Mouse (Mus musculus) right cerebral cortex, postnatal 14 days (tissue): ENCODE results near the gene Usp54.
A peak's percentile ranks its signal among the peaks of the same experiment; 100 is the strongest.

Source experiments
- DNase-seq: peaks from one replicate; pipeline ENCODE4 v3.0.0; 2022

Gene Usp54

DNA sequence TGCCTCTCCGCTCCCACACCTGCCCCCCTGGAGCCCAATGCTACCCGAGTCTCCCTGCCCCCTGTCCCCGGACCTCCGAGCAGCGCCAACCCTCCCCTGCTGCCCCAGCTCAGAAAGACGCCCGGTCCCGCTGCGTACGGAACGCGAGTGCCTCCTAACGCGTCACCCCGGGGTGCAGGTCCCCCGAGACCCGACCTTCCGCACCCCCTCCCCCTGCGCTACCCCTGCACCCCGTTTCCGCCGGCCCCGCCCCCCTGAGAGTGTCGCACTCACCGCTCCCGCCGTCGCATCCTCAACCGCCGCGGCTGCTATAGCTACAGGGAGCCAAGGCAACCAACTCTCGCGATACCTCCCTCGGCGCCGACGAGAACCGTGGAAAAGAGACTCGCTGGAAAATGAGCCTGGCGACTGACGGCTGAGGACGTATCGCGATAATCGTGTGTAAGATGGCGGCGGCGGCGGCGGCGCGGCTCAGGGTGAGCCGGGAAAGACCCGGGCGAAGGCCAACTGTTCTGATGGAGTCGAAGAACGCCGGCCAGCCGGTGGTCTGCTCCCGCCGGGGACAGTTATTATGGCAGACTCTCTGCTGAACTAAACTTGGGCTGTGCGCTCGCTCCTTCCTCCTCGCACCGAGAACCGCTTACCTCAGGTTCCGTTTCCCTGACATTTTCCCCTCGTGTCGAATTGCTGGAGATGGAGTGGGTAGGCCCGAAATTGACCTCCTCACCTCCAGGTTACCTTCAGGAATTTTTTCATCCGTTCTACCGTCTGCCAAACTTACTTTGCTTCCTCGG, at the start of gene Usp54:
Usp54 (minus strand) TSS at position 420 of the 794 bp plus-strand sequence.
- peak; percentile 99 for DNase-seq

DNA sequence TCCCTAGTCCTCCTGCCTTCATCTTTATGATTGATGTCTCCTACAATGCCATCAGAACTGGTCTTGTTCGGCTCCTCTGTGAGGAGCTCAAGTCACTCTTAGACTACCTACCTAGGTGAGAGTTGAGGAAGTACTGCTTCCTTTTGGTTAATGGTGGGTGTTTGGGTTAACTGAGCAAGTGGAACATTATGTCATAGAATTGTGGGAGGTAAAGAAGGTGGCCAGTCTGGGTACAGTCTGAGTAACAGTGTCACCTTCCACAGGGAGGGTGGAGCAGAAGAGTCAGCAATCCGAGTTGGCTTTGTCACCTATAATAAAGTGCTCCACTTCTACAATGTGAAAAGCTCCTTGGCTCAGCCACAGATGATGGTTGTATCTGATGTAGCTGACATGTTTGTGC, 48.1 kb upstream of the Usp54 start:
- no peak for DNase-seq

DNA sequence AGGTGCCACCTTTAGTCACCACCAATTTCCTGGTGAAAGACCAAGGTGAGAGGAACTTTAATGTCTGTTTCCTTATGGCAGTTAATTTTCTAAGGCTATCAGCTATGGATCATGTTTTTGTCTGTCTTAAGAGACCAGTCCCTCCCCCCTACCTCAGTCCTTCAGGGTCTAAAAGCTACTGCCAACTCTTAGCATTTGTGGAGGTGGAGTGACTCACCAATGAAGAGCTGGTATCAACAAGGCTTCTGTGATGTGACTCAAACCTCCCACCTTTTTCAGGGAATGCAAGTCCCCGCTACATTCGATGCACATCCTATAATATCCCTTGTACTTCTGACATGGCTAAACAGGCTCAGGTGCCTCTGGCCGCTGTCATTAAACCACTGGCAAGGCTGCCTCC, 45.7 kb upstream of the Usp54 start:
- no peak for DNase-seq

DNA sequence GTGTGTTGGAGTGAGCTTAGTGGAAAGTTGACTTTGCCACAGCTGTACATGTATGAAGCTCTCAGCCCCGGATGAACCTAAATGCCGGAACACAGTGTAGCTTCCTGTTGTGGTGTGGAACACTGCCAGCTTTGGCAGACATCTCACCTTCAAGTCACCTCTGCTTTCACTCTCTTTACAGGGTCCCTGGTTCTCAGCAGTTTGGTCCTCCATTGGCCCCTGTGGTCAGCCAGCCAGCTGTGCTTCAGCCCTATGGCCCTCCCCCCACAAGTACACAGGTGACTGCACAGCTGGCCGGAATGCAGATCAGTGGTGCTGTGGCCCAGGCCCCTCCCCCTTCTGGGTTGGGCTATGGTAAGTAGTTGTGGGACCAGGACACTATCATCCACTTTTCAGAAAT, 41.6 kb upstream of the Usp54 start:
- no peak for DNase-seq

DNA sequence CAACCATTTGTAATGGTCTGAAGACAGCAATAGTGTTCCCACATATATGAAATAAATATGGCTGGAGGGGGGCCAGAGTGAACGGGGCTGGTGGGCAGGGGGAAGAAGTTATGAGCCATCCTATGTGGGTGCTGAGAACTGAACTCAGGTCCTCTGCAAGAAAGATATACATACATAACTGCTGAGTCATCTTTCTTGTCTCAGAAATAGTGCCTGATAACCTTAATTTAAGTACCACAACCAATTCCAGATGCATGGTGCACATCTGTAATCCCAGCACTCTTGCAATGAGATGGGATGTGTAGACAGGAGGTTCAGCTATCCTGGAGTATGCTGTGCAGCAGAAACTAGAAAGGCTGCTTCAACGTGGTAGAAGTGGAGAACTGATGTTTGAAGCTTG, 40.9 kb upstream of the Usp54 start:
- DNase-seq, result no peak

DNA sequence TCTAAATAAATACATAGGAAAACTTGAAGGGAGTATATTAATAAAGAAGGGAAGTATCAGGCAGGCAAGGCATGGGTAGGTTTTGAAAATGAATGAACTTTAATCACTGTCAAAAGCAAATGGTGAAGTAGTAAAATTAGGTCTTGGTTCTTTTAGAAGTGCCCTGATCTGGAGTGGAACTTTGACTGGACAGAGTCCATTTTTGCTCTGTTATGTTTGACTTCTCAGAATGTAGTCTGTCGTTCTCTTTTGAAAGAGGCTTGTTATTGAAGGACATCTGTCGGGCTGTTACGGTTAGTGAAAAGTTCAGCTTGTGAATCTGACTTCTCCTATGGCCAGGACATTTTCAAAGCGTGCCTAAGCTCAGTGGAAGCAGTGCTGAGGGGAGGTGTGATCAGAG, 37.0 kb upstream of the Usp54 start:
- no peak for DNase-seq

DNA sequence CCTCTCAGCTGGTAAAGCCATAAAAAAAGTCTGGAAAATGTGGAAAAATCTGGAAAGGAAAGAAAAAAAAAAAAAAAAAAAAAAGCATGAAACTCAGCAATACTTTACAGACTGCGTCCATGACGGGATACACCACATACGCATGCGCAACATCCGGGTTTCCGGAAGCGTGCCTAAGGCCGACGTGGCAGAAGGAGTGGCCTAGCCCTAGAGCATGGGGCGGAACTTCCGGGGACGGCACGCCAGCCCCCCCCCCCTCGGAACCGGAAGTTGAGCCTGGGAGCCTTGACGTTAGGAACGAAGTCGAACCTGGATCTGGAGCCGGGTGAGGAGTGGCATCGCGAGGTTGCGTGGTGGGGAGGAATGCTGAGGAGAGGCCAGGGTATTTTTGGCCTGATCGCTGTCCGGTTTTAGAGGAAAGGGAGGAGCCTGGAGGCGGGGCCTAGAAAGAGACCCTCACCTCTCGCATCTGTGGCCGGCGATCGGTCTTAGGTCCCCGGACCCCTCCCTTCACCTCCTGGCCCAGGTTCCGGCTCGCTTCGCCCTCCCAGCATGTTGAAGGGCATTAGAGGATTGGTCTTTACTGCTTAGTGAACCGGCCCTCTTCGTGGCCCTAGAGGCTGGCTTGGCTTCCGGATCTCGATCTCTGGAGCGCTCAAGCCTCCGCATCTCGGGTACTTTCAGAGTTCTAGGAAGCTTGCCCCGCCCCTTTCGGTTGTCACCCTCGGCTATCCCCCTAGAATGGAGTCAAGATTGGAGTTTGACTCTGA, 33.4 kb upstream of the Usp54 start, which contains the start of gene Sec24c:
Sec24c (plus strand) TSS at position 245 of the 770 bp plus-strand sequence.
- DNase-seq, result peak; percentile 100

DNA sequence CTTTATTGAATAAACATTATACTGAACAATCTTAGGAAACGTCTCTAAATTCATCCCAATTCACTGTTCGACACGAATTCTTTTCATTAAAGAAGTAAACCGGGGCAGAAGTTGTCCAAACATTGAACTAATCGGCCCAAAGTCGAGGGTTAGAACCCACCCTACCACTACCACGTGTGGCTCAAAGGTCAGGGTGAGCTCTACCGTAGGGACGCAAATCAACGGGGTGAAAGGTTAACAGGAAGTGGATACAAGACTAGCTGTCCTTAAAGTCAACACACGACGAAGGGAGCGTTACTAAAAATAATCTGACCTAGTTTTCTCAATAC, 32.8 kb upstream of the Usp54 start:
- DNase-seq, result no peak

DNA sequence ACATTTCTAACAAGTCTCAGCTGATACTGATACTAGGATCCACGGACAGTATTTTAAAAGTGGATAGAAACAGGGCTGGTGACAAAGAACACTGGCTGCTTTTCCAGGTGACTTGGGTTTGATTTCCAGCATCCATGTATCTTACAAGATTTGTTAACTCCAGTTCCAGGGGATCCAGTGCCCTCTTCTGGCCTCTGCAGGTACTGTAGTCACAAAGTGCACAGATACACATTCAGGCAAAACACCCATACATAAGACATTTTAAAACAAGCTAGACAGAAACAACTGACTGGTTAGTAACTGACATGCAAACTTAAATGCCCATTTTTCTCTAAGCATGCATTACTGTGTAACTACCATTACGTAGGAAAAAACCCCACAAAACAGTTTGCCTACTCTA, 32.1 kb upstream of the Usp54 start:
- DNase-seq, result no peak

DNA sequence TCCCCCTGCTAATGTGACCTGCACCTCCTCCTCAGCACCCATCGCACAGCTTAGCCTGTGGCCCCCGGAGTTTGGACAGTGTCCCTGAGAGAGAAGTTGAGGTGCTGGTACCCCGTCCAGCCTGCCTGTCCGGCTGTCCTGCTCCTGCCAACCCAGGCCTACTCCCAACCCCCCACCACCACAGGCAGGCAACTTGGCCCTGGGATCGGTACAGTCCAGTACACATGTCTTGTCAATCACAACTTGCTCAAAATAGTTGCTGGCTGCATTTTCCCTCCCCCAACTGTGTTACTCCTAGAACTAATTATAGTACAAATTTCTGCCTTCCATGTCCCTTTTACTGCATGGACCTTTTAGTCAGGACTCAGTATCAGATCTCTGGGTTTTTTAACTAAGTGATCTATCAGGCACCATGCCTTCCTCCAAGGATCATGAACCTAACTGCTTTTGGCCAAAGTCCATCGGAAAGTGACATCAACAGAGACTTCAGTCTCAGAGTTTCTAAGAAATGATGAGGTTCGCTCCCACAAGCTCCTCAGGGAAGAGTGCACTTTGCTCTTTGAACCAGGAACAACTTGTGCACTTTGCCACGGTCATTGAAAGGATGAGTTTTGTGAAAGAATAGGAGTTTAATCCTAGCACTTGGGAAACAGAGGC, 27.4 kb upstream of the Usp54 start, which contains the start of gene Synpo2l:
Synpo2l (minus strand) TSS at position 201 of the 657 bp plus-strand sequence.
- DNase-seq, result no peak

DNA sequence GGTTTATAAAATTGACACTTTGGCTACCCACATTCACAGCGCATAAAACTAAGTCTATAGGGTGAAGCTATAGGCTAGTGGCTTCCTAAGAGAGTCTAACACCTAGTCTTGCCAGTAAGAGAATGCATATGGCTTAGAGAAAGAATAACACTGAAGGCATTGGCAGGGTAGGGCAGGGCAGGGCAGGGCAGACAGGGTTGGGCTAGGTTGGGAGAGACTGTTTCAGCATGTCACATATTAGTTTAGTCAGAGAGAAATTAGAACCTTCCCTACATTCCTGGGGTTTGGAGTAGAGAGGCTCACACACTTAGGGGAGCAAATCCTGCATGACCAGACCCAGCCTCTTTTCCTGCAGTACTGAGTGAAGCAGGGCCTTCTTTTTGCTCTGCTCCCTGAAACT, 26.6 kb upstream of the Usp54 start:
- no peak for DNase-seq

DNA sequence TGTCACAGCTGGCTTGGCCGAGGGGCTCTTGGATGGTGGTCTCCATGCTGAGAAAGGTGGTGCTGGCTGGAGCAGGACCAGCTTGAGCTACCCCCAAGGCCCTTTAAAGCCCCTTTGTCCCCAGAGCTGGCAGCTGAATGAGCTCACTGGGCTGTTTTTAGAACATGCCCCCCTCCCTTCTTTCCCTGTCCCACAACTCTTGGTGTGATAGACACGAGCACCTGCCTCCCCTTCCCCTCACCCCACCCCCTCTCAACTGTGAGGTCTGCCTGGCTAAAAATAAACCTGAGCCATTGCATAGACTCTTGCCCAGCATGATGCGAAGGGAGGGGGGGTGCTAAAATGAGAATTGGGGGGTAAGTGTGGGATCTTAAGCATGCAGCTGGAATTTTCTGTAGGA, 23.6 kb upstream of the Usp54 start:
- no peak for DNase-seq

DNA sequence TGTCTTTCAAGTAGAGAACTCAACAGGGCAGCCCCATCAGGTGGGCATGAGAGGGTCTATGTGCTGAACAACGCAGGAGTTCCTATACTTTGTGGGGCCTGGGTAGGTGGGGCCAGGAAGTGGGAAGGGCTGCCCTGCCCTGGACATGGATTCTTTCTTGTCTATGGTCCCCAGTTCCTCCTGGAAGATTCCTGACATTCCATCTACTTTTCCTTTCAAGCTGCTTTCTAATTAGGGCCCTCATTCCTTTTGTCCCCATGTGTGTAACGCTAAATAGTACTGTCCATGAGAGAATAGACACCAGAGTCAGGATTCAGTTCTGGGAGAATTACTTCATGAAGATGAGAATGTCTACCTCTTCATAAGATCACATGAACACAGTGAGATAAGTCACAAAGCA, 22.7 kb upstream of the Usp54 start:
- DNase-seq, result no peak

DNA sequence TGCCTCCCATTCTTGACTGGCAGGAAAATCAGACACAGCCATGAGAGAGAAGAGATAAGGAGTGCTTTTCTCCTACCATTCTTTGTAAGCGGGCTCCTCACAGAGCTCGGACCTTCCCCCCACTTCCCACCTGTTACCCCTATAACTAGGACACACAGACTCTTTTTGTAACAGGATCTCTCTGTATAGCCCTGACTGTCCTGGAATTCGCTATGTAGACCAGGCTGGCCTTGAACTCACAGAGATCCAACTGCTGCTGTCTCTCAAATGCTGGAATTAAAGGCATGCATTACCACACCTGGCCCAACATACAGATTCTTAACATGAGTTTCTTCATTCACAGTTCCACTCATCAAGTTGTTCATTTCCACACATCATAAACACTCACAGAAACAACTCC, 21.9 kb upstream of the Usp54 start:
- no peak for DNase-seq

DNA sequence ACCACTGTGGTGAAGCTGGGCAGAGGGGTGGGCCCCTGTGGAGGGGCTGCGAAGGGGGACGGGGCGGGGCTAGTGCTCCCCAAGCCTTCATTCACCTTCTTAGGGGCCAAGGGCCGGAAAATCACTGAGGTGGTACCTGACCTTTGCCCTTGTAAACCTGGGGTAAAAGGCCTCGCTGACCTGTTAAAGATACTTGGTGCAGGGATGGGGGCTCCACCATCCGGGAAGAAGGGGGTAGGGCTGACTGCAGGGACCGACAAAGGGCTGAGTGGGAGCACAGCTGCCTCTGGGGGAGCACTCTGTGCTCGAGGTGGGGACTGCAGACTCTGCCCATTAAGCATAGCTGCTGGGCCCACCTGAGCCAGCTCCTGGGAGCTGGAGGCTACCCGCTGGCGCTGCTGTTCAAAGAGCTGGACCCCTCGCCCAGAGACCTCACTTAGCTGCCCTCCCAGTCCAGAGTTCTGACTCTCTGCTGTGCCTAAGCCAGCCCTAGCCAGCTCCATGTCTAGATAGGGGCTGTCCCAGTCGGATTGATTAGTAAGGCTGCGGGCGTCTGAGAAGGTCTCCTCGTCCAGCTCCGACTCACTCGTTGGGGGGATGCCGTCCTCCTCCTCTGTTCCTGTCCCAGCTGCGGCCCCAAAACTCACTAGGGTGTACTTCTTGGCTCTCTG, 20.9 kb upstream of the Usp54 start:
- no peak for DNase-seq

DNA sequence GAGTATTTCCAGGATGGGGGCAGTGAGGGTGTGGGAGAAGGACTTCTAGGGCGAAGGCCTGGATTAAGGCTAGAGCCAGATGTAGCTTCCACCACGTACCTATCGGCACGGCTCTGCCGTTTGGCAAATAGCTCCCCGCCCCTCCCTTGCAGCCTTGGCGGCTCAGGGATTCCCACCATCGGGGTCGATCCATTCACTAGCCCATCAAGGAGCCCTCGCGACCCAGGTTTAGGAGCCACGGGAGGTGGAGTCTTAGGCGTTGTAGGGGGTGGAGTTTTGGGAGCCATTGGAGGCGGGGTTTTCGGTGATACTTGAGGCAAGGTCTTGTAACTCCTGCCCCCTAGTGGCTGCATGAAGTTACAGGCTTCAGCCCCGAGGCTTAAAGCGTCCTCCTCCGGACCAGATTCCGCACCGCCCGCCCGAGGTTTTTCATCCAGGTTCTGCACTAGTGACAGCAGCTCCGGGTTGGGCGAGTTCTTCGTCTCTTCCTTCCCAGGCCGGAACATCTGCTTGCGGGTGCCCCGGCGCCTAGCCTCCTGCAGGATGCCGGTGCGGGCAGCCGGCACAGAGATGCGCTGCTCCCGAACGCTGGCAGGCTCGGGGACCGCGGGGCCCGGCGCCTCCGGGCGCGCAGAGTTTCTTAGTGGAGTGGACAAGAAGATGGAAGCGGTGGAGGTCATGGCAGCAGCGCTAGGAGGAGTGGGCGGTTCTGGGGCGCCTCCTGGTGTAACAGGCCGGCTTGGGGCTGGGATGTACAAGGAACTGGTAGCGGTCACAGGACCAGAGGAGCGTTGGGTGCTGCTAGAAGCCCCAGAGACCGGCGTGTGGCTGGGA, 20.2 kb upstream of the Usp54 start:
- DNase-seq, result peak; percentile 90

DNA sequence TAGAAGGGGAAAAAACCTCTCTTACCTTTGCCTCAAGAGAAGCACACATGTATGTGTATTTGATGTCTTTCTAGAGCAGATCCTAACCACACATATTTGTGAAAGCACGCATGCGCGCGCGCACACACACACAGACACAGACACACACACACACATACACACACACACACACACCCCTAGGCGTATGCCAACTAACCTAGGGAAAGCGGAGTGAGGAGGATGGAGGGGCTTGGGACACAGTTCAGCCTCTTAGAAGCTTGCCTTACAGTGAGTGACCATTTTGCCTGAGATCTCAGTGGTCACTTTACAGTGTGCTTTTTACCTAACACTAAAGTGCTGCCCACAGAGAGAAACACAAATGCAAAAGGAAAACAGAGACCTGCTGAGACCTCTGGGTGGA, 18.8 kb upstream of the Usp54 start:
- no peak for DNase-seq

DNA sequence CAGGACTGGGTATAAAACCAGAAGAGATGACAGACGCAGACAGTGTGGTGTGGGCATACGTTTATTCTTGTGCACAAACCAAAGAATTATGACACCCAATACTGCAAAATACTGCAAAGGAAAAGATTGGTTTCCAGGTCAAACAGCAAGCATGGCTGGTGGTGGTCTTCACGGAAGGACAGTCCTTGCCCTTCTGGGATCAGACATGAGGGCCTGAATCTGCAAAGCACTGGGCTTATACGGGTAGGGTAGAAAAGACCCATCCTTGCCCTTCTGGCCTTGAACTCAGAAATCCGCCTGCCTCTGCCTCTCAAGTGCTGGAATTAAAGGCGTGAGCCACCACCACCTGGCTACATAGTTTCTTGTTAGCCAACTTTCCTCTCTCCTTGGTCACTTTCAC, 18.0 kb upstream of the Usp54 start:
- DNase-seq, result no peak

DNA sequence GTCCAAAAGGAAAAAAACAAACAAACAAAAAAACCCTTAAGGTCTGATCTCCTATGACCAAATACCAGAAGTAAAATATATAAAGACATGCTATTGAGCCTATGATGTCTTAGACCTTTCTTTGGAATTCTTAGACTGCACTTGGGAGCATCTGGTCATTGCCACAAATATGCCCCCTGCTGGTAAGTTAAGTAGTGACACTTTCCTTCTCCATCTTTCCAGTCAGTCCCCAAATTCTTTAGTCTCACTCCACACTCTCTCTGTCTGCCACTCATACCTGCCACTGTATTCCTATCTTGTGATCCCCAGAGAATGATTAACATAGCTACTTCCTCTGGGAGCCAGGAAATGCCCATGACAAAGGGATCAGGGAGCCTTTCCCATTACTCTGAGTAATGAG, 17.5 kb upstream of the Usp54 start:
- no peak for DNase-seq

DNA sequence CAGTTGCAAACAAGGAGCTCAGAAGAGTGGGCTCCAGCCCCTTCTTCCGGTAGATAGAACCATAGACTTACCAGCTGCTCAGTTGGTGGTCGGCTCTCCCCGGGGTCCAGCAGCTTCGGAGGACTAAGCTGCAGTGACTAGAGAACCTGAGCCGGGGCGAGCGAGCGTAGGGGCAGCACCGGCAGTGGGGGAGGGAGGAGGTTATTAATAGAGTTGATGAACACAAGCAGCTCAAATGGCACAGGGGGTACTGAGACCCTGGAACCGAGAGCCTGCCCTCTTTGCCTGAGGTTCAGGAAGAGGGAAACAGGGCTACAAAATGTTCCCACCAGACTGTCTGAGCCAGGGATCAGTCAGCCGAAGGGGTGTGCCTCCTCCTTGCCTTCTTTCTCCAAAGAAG, 15.5 kb upstream of the Usp54 start, which contains the start of gene Myoz1:
Myoz1 (minus strand) TSS at position 180 of the 400 bp plus-strand sequence.
- DNase-seq, result no peak

DNA sequence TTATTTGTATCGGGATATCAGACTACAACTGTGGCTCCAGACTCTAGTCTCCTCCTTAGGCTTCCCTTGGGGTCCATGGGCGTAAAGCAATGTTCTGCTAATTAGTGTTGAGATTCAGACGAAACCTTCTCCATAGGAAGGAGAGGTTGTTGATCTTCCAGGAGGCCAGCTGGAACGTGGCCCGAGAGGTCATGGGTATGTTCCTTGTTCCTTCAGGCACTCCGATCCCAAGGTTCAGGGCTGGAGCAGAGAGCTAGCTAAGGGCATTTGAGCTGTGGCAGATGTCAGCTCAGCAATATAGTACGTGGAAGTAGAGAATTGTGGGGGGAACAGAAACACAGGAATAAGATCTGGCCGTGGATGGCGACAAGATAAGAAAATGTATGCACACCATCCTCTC, 14.9 kb upstream of the Usp54 start:
- DNase-seq, result no peak

DNA sequence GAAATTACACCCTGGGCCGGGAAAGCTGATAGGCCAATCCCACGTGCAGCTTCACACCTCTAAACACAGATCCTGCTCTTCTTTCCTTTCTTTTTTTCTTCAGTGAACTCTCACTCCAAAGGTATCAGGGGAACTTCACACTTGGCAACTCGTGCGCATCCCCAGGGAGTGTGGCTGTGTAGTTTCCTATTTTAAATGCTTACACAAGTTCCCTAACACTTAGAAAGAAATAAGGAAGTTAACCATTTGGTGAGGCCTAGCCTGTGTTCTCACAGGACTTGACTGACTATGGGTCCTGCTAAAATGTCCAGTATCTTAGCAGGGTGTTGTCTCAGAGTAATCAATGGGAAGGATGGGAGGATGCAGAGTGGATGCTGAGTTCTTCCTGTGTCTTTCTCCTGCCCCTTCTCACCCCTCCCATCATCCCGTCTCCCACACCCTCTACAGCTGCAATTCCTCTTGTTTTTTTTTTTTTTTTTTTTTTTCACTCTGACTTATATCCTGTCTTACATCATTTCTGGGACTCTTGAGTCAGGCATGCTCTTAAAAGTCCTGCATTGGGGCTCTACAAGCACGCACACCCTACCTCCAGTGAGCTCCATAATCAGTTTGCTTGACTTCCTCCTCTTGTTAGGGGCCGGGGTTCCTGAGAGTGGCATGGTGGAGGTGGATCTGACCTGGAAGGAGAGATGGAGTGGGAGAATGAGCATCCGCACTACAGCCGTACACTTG, 14.0 kb upstream of the Usp54 start:
- DNase-seq, result no peak
